Mouse (Mus musculus): ENCODE measurements around the gene Gm20388. TPM values are rescaled to one million over a fixed set of nuclear protein-coding genes. Genes with fewer than 3 reads are reported as not detected.
A peak's percentile ranks its signal among the peaks of the same experiment; 100 is the strongest.

The Gm20388 gene
- polyA plus RNA-seq, 1 experiment from 2014 or later: 4.4 TPM

- Histone ChIP-seq H3K36me3 (no peaks in the 10 kb centered on the region), H3K4me3 (replicated peaks) (no peak overlapping the region), H3K4me2 (replicated peaks) (no peak overlapping the region), H3K27me3 (no peaks in the 10 kb centered on the region), H3K9me3 (no peaks in the 10 kb centered on the region), H3K9ac (replicated peaks) (no peak overlapping the region), H3K4me1 (replicated peaks) (no peaks in the 10 kb centered on the region), H3K27ac (no peak overlapping the region)
- ATAC-seq: no peak
- WGBS: 76% methylated on average over 11 of the region's 11 CpGs
Observed at GRCm38 (mm10) chr8:123874324-123874723, 3963.7 kb downstream of the Gm20388 start.

GRCm38 (mm10) chr8:123877865-123878264, 3967.2 kb downstream of the Gm20388 start:
- Histone ChIP-seq H3K27me3 (0 out of 2 replicates have a peak, but pooled peaks cover 2% of the 10 kb centered on the region), H3K9ac (replicated peaks) (no peak overlapping the region), H3K27ac (no peak overlapping the region), H3K4me2 (replicated peaks) (no peak overlapping the region), H3K4me1 (replicated peaks) (no peaks in the 10 kb centered on the region), H3K36me3 (no peaks in the 10 kb centered on the region), H3K4me3 (replicated peaks) (no peak overlapping the region), H3K9me3 (no peaks in the 10 kb centered on the region)
- WGBS: 86% methylated on average over 2 of the region's 2 CpGs
- no peak for ATAC-seq

GRCm38 (mm10) chr8:123880271-123880670, 3969.6 kb downstream of the Gm20388 start:
- 68% methylated on average over 10 of the region's 10 CpGs for WGBS
- H3K36me3 ChIP-seq: no peaks in the 10 kb centered on the region
- no peaks in the 10 kb centered on the region for H3K9me3 ChIP-seq
- no peak overlapping the region for H3K4me2 ChIP-seq (replicated peaks)
- H3K4me1 ChIP-seq (replicated peaks): peaks cover 14% of the 10 kb centered on the region
- H3K9ac ChIP-seq (replicated peaks): no peak overlapping the region
- no peak overlapping the region for H3K27ac ChIP-seq
- peaks cover 2% of the 10 kb centered on the region; the same call in 1 of the 2 replicates for H3K27me3 ChIP-seq
- H3K4me3 ChIP-seq (replicated peaks): no peak overlapping the region
- ATAC-seq: no peak

DNA sequence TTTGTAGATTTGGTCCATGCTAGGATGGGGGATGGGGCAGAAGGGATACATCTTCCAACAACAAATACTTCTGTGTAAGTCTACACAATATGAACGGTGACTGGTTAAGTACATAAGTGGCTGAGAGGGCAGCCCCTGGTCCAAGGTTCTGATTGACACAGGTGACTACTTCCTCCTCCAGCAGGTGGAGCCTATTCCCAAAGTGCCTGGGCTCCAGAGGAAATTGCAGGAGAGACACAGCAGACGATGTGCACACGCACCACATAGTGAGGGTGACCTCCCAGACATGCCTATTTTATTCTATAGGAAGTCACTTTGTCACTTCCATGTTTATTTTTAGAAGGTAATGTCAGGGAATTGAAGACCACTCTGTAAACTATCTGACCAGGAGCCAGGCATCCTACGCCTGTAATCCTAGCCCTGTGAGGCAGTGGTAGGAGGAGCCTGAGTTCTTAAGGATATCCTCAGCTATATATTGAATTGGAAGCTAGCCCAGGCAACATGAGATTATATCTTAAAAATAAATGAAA, 3970.2 kb downstream of the Gm20388 start:
- H3K4me2 ChIP-seq (replicated peaks): no peak overlapping the region
- ATAC-seq: no peak
- peaks cover 14% of the 10 kb centered on the region for H3K4me1 ChIP-seq (replicated peaks)
- H3K9ac ChIP-seq (replicated peaks): no peak overlapping the region
- no peaks in the 10 kb centered on the region for H3K36me3 ChIP-seq
- H3K27ac ChIP-seq: no peak overlapping the region
- peaks cover 2% of the 10 kb centered on the region; the same call in 1 of the 2 replicates for H3K27me3 ChIP-seq
- no peaks in the 10 kb centered on the region for H3K9me3 ChIP-seq
- WGBS: 64% methylated on average over 4 of the region's 4 CpGs
- H3K4me3 ChIP-seq (replicated peaks): no peak overlapping the region

GRCm38 (mm10) chr8:123882412-123882811, 3971.8 kb downstream of the Gm20388 start:
- no peak overlapping the region for H3K9ac ChIP-seq (replicated peaks)
- H3K4me3 ChIP-seq (replicated peaks): no peak overlapping the region
- no peak overlapping the region for H3K27ac ChIP-seq
- H3K4me1 ChIP-seq (replicated peaks): peaks cover 14% of the 10 kb centered on the region
- 76% methylated on average over 2 of the region's 2 CpGs for WGBS
- H3K9me3 ChIP-seq: no peaks in the 10 kb centered on the region
- H3K27me3 ChIP-seq: peaks cover 8% of the 10 kb centered on the region; the same call in 1 of the 2 replicates
- H3K4me2 ChIP-seq (replicated peaks): no peak overlapping the region
- H3K36me3 ChIP-seq: no peaks in the 10 kb centered on the region
- no peak for ATAC-seq

- Histone ChIP-seq H3K4me2 (replicated peaks) (no peak overlapping the region), H3K4me3 (replicated peaks) (no peak overlapping the region), H3K27ac (no peak overlapping the region), H3K36me3 (no peaks in the 10 kb centered on the region), H3K27me3 (peaks cover 8% of the 10 kb centered on the region; the same call in 1 of the 2 replicates), H3K9me3 (no peaks in the 10 kb centered on the region), H3K9ac (replicated peaks) (no peak overlapping the region), H3K4me1 (replicated peaks) (peaks cover 14% of the 10 kb centered on the region)
- 73% methylated on average over 4 of the region's 4 CpGs for WGBS
- no peak for ATAC-seq
Observed at GRCm38 (mm10) chr8:123883094-123883493, 3972.5 kb downstream of the Gm20388 start.

DNA sequence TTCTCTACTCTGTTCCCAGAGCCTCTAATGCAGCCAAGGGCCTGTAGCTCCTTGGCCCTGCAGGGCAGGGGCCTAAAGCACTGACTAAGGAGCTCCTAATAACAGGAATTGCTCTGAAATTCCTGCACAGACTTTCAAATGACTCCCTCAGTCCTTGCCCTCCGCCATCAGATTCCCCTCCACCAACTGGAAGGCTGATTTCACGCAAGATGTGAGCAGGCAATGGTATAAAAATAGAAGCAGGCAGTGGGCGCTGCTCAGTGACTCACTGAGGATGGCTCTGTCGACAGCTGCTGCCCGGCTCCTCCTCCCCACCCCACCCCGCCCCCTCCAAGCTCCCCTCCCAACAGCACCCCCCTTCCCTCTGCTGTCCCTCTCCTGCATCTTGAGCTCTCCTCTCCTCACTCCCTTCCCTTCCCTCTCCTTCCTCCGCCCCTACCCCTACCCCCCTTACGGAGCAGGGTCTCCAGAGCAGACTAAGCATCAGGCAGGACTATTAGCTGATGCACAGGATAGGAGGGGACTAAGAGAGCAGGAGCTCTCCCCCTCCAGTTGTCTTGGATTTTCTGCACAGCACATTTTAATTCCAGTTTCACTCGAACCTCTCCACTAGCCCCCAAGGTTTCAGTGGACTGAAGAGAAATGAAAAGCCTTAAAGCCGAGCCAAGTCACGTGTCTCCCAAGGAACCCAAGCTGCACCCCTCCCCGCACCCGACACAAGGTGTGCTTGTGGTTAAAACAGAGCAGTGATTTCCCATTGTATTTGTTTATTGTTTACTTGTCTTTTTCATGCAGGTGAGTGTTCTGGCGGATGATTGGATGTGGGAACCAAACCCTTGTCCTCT, 3974.3 kb downstream of the Gm20388 start:
- Histone ChIP-seq H3K9me3 (no peaks in the 10 kb centered on the region), H3K36me3 (no peaks in the 10 kb centered on the region), H3K27me3 (peaks cover 20% of the 10 kb centered on the region), H3K9ac (replicated peaks) (0 out of 2 replicates have a peak overlapping the region, but pooled peaks have one; percentile 7), H3K4me3 (replicated peaks) (no peak overlapping the region), H3K27ac (peak overlapping the region; percentile 52), H3K4me2 (replicated peaks) (peak overlapping the region; percentile 25), H3K4me1 (replicated peaks) (peaks cover 14% of the 10 kb centered on the region)
- peak; percentile 91 for ATAC-seq
- 6% methylated on average over 14 of the region's 14 CpGs for WGBS

GRCm38 (mm10) chr8:123887163-123887562, 3976.5 kb downstream of the Gm20388 start:
- Histone ChIP-seq H3K27me3 (peaks cover 40% of the 10 kb centered on the region), H3K4me2 (replicated peaks) (no peak overlapping the region), H3K36me3 (no peaks in the 10 kb centered on the region), H3K9me3 (no peaks in the 10 kb centered on the region), H3K27ac (no peak overlapping the region), H3K4me1 (replicated peaks) (peaks cover 28% of the 10 kb centered on the region), H3K9ac (replicated peaks) (no peak overlapping the region), H3K4me3 (replicated peaks) (no peak overlapping the region)
- no peak for ATAC-seq
- WGBS: 95% methylated on average over 4 of the region's 4 CpGs

DNA sequence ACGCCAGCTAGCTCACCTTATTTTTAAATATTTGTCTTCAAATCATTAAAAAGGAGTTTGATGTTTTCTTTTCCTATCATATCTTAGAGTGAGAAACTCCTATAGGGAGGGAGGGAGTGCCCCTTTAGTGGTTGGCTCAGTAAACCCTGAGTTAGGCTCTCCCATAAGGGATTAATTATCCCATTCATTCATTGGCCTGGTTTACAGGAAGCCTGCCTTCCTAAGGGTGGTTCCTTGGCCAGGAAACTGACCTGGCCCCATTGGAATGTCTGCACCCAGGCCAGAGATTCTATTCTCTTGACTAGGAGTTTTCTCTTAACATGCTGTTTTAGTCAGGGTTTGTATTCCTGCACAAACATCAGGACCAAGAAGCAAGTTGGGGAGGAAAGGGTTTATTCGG, 3977.3 kb downstream of the Gm20388 start:
- no peak for ATAC-seq
- H3K27me3 ChIP-seq: peaks cover 48% of the 10 kb centered on the region
- WGBS: 92% methylated on average over 2 of the region's 2 CpGs

GRCm38 (mm10) chr8:123889797-123890196, 3979.2 kb downstream of the Gm20388 start:
- Histone ChIP-seq H3K4me1 (replicated peaks) (peaks cover 26% of the 10 kb centered on the region), H3K9ac (replicated peaks) (no peak overlapping the region), H3K27ac (no peak overlapping the region), H3K9me3 (no peaks in the 10 kb centered on the region), H3K27me3 (peaks cover 66% of the 10 kb centered on the region), H3K36me3 (no peaks in the 10 kb centered on the region), H3K4me2 (replicated peaks) (no peak overlapping the region), H3K4me3 (replicated peaks) (no peak overlapping the region)
- ATAC-seq: no peak
- 61% methylated on average over 4 of the region's 4 CpGs for WGBS

More for the DNA sequence above, 3977.3 kb downstream of the Gm20388 start:
- Histone ChIP-seq H3K4me3 (replicated peaks) (no peak overlapping the region), H3K4me2 (replicated peaks) (no peak overlapping the region), H3K4me1 (replicated peaks) (peaks cover 35% of the 10 kb centered on the region), H3K9ac (replicated peaks) (no peak overlapping the region), H3K9me3 (no peaks in the 10 kb centered on the region), H3K36me3 (no peaks in the 10 kb centered on the region), H3K27ac (no peak overlapping the region)

- peak overlapping the region; percentile 39; the same call in 1 of the 2 replicates for H3K27ac ChIP-seq
- peaks cover 79% of the 10 kb centered on the region for H3K27me3 ChIP-seq
- ATAC-seq: 0 out of 2 replicates have a peak, but pooled peaks have one; percentile 41
- WGBS: under 1% methylated on average over 11 of the region's 11 CpGs
- peaks cover 21% of the 10 kb centered on the region for H3K4me1 ChIP-seq (replicated peaks)
- H3K4me2 ChIP-seq (replicated peaks): peak overlapping the region; percentile 72
- no peaks in the 10 kb centered on the region for H3K36me3 ChIP-seq
- peak overlapping the region; percentile 69 for H3K9ac ChIP-seq (replicated peaks)
- H3K4me3 ChIP-seq (replicated peaks): peak overlapping the region; percentile 48
- H3K9me3 ChIP-seq: no peaks in the 10 kb centered on the region
Observed at GRCm38 (mm10) chr8:123891271-123891670, 3980.6 kb downstream of the Gm20388 start.

DNA sequence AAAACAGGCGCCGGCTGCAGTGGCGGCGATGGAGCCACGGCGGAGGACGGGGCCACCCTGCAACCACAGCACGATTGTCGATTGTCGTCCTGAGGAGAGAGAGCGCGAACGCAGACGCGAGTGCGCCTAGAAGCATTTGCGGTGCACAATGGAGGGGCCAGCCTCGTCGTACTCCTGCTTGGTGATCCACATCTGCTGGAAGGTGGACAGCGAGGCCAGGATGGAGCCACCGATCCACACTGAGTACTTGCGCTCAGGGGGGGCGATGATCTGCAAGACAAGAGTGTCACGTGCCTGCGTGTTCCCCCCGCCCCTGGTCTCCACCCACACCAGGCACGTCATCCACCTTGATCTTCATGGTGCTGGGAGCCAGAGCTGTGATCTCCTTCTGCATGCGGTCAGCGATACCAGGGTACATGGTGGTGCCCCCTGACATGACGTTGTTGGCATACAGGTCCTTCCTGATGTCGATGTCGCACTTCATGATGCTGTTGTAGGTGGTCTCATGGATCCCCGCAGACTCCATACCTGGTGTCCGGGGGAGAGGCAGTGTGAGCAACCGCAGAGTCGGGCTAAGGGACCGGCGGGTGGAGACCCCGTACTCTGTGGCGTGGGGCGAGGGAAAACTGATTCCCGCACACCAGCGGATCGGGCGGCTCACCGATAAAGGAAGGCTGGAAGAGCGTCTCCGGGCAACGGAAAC, 3981.4 kb downstream of the Gm20388 start:
- Histone ChIP-seq H3K36me3 (no peaks in the 10 kb centered on the region), H3K9me3 (no peaks in the 10 kb centered on the region), H3K4me1 (replicated peaks) (peaks cover 21% of the 10 kb centered on the region), H3K4me3 (replicated peaks) (peak overlapping the region; percentile 48), H3K4me2 (replicated peaks) (peak overlapping the region; percentile 72), H3K9ac (replicated peaks) (peak overlapping the region; percentile 69), H3K27ac (peak overlapping the region; percentile 39; the same call in 1 of the 2 replicates), H3K27me3 (peaks cover 77% of the 10 kb centered on the region)
- under 1% methylated on average over 49 of the region's 49 CpGs for WGBS
- ATAC-seq: peak; percentile 89

All from midbrain, embryonic 13.5 days (tissue).